In genomic region chr11:106723611-106724125, GRCm38 (mm10) we compare ENCODE assay signal across 13 mouse cellular contexts. TPM values are rescaled to one million over a fixed set of nuclear protein-coding genes. Genes with fewer than 3 reads are reported as not detected.
DNase-seq lines count a peak whose midpoint lies in the region; ATAC-seq and TF ChIP-seq lines count a peak whose summit lies in the region.
"Had no signal": no experiment of that assay in that cellular context is flagged by ENCODE, and none has a peak within 500 bp of the region (broad histone marks: within the 10 kb centered on the region; RNA-seq: fewer than 3 reads in every experiment).

No protein-coding gene starts in this region.

- H3K4me3 ChIP-seq in cerebellum, adult 2 months (replicated peaks; ENCODE audit: insufficient read depth, low read depth, low read length): no peak overlapping the region
- no peak overlapping the region for H3K4me3 ChIP-seq in neural tube, embryonic 13.5 days
- no peak overlapping the region for H3K4me3 ChIP-seq in midbrain, embryonic 14.5 days (replicated peaks; ENCODE audit: low read depth, low read length)
- H3K4me3 ChIP-seq in stomach, postnatal 0 days (ENCODE audit: low read depth, low read length): no peak overlapping the region
- H3K4me3 ChIP-seq: embryonic facial prominence, embryonic 13.5 days; lung, embryonic 15.5 days; neural tube, embryonic 12.5 days had no signal

- no peak overlapping the region for H3K9ac ChIP-seq in neural tube, embryonic 13.5 days
- H3K9ac ChIP-seq in midbrain, embryonic 14.5 days (replicated peaks; ENCODE audit: low read length): no peak overlapping the region
- no peak overlapping the region for H3K9ac ChIP-seq in stomach, postnatal 0 days (ENCODE audit: low read length)
- H3K9ac ChIP-seq: embryonic facial prominence, embryonic 13.5 days; lung, embryonic 15.5 days; neural tube, embryonic 12.5 days had no signal

- no peaks in the 10 kb centered on the region for H3K9me3 ChIP-seq in neural tube, embryonic 13.5 days
- H3K9me3 ChIP-seq in midbrain, embryonic 14.5 days (ENCODE audit: control insufficient read depth, low read length): no peaks in the 10 kb centered on the region
- H3K9me3 ChIP-seq in stomach, postnatal 0 days (ENCODE audit: control insufficient read depth, low read length): no peaks in the 10 kb centered on the region
- H3K9me3 ChIP-seq: embryonic facial prominence, embryonic 13.5 days; lung, embryonic 15.5 days; neural tube, embryonic 12.5 days had no signal

- H3K4me1 ChIP-seq in cerebellum, adult 2 months (ENCODE audit: control insufficient read depth, insufficient read depth, low read length): no peaks in the 10 kb centered on the region
- peaks cover 19% of the 10 kb centered on the region for H3K4me1 ChIP-seq in neural tube, embryonic 13.5 days (replicated peaks)
- no peaks in the 10 kb centered on the region for H3K4me1 ChIP-seq in midbrain, embryonic 14.5 days (ENCODE audit: control insufficient read depth, insufficient read depth, low read length)
- peaks cover 3% of the 10 kb centered on the region; the same call in 1 of the 2 replicates for H3K4me1 ChIP-seq in stomach, postnatal 0 days (replicated peaks; ENCODE audit: control insufficient read depth, insufficient read depth)

- peak; percentile 28 to 32 for DNase-seq in cerebellum, adult 2 months
- DNase-seq in neural tube, embryonic 10.5 days (ENCODE audit: extremely low spot score, low spot score): no peak
- DNase-seq in cerebellum, adult 9-11 months: peak; percentile 24
- peak; percentile 51 for DNase-seq in midbrain, embryonic 14.5 days
- no peak for DNase-seq in stomach, postnatal 0 days (ENCODE audit: low spot score)
- DNase-seq in layer of hippocampus, adult 9-10 months (ENCODE audit: low spot score): no peak
- DNase-seq: gastrocnemius, postnatal 25 days; kidney, adult 9 months had no signal

- TF ChIP-seq EP300 in stomach, postnatal 0 days (optimal IDR thresholded peaks at IDR 0.05): no peak

- H3K4me2 ChIP-seq in neural tube, embryonic 13.5 days: 0 out of 2 replicates have a peak overlapping the region, but pooled peaks have one; percentile 6
- no peak overlapping the region for H3K4me2 ChIP-seq in midbrain, embryonic 14.5 days (ENCODE audit: low read length)
- no peak overlapping the region for H3K4me2 ChIP-seq in stomach, postnatal 0 days (replicated peaks; ENCODE audit: low read depth)
- H3K4me2 ChIP-seq: embryonic facial prominence, embryonic 13.5 days; lung, embryonic 15.5 days; neural tube, embryonic 12.5 days had no signal

- H3K36me3 ChIP-seq in neural tube, embryonic 13.5 days: no peaks in the 10 kb centered on the region
- no peaks in the 10 kb centered on the region for H3K36me3 ChIP-seq in midbrain, embryonic 14.5 days (ENCODE audit: control insufficient read depth, insufficient read depth, low read length)
- H3K36me3 ChIP-seq in stomach, postnatal 0 days (ENCODE audit: control insufficient read depth, insufficient read depth, low read length): no peaks in the 10 kb centered on the region
- H3K36me3 ChIP-seq: embryonic facial prominence, embryonic 13.5 days; lung, embryonic 15.5 days; neural tube, embryonic 12.5 days had no signal

- no peak overlapping the region for H3K27ac ChIP-seq in cerebellum, adult 2 months (ENCODE audit: insufficient read depth, low read length)
- H3K27ac ChIP-seq in neural tube, embryonic 13.5 days (replicated peaks): no peak overlapping the region
- no peak overlapping the region for H3K27ac ChIP-seq in midbrain, embryonic 14.5 days (replicated peaks; ENCODE audit: low read depth, low read length)
- no peak overlapping the region for H3K27ac ChIP-seq in stomach, postnatal 0 days (replicated peaks)
- H3K27ac ChIP-seq: embryonic facial prominence, embryonic 13.5 days; lung, embryonic 15.5 days; neural tube, embryonic 12.5 days had no signal

- no peak for TF ChIP-seq CTCF in cerebellum, adult 2 months (IDR thresholded peaks at IDR 0.05; ENCODE audit: borderline replicate concordance, insufficient read depth, low read depth, low read length)
- TF ChIP-seq CTCF in stomach, postnatal 0 days (IDR thresholded peaks at IDR 0.05; ENCODE audit: low read depth): no peak

- 71% methylated on average over 15 of the region's 15 CpGs for WGBS in cerebellum, adult 2 months
- WGBS in neural tube, embryonic 13.5 days: 78% methylated on average over 15 of the region's 15 CpGs
- 74% methylated on average over 15 of the region's 15 CpGs for WGBS in midbrain, embryonic 14.5 days
- WGBS in stomach, postnatal 0 days: 73% methylated on average over 15 of the region's 15 CpGs

- TF ChIP-seq POLR2A in cerebellum, adult 2 months (IDR thresholded peaks at IDR 0.05; ENCODE audit: borderline replicate concordance, insufficient read depth, low read length): no peak

- ATAC-seq in cerebellum, adult (ENCODE audit: insufficient number of reproducible peaks, low FRiP score, low TSS enrichment): no peak
- ATAC-seq in neural tube, embryonic 13.5 days (ENCODE audit: low read depth): no peak
- ATAC-seq in midbrain, embryonic 14.5 days (ENCODE audit: low FRiP score, low TSS enrichment): no peak
- no peak for ATAC-seq in stomach, postnatal 0 days (ENCODE audit: low FRiP score, low TSS enrichment)

- no peaks in the 10 kb centered on the region for H3K27me3 ChIP-seq in cerebellum, adult 2 months (ENCODE audit: control insufficient read depth, insufficient read depth, low read length)
- no peaks in the 10 kb centered on the region for H3K27me3 ChIP-seq in neural tube, embryonic 13.5 days
- no peaks in the 10 kb centered on the region for H3K27me3 ChIP-seq in midbrain, embryonic 14.5 days (ENCODE audit: control insufficient read depth, insufficient read depth, low read length)
- H3K27me3 ChIP-seq in stomach, postnatal 0 days (ENCODE audit: control insufficient read depth, insufficient read depth, low read length): no peaks in the 10 kb centered on the region
- H3K27me3 ChIP-seq: embryonic facial prominence, embryonic 13.5 days; lung, embryonic 15.5 days; neural tube, embryonic 12.5 days had no signal

RNA-seq across cellular contexts. Expression of gene Pecam1, which starts 26.8 kb away (rescaled TPM):
- polyA plus RNA-seq in cerebellum, adult 2 months (2012; rRNA removed): 15.8 and 16.2 TPM in 2 replicates
- polyA plus RNA-seq in neural tube, embryonic 13.5 days (2015; fragmentation: Nextera tagmentation; extraction: Ambion mirVana): 20.6 and 26.8 TPM in 2 replicates
- 9.7 and 14.8 TPM in 2 replicates for polyA plus RNA-seq in midbrain, embryonic 14.5 days (2014; fragmentation: Nextera tagmentation; extraction: Ambion mirVana)
- 20.2 and 20.4 TPM in 2 replicates for polyA plus RNA-seq in stomach, postnatal 0 days (2015; fragmentation: Nextera tagmentation; extraction: Ambion mirVana)

RNA-seq across cellular contexts. Expression of gene Milr1, which starts 27.4 kb away (rescaled TPM):
- 0.10 and 0.30 TPM in 2 replicates for polyA plus RNA-seq in cerebellum, adult 2 months (2012; rRNA removed)
- polyA plus RNA-seq in neural tube, embryonic 13.5 days (2015; fragmentation: Nextera tagmentation; extraction: Ambion mirVana): 1.3 and 1.5 TPM in 2 replicates
- 0.20 and 1.4 TPM in 2 replicates for polyA plus RNA-seq in midbrain, embryonic 14.5 days (2014; fragmentation: Nextera tagmentation; extraction: Ambion mirVana)
- polyA plus RNA-seq in stomach, postnatal 0 days (2015; fragmentation: Nextera tagmentation; extraction: Ambion mirVana): 2.2 and 2.8 TPM in 2 replicates

RNA-seq across cellular contexts. Expression of gene Polg2, which starts 55.7 kb away (rescaled TPM):
- 11.7 and 12.7 TPM in 2 replicates for polyA plus RNA-seq in cerebellum, adult 2 months (2012; rRNA removed)
- polyA plus RNA-seq in neural tube, embryonic 13.5 days (2015; fragmentation: Nextera tagmentation; extraction: Ambion mirVana): 7.7 and 9.9 TPM in 2 replicates
- 9.4 and 9.5 TPM in 2 replicates for polyA plus RNA-seq in midbrain, embryonic 14.5 days (2014; fragmentation: Nextera tagmentation; extraction: Ambion mirVana)
- 8.9 and 10.3 TPM in 2 replicates for polyA plus RNA-seq in stomach, postnatal 0 days (2015; fragmentation: Nextera tagmentation; extraction: Ambion mirVana)

Comparison
In these comparisons a context has a peak if more than half of its experiments do, and no peak if none do; other contexts are left out.
1. DNase-seq: peak in cerebellum, adult 2 months (2 of 2), cerebellum, adult 9-11 months (single experiment) and midbrain, embryonic 14.5 days (single experiment); none in neural tube, embryonic 10.5 days (single experiment), stomach, postnatal 0 days (single experiment) and layer of hippocampus, adult 9-10 months (single experiment).